In the genomic region with DNA sequence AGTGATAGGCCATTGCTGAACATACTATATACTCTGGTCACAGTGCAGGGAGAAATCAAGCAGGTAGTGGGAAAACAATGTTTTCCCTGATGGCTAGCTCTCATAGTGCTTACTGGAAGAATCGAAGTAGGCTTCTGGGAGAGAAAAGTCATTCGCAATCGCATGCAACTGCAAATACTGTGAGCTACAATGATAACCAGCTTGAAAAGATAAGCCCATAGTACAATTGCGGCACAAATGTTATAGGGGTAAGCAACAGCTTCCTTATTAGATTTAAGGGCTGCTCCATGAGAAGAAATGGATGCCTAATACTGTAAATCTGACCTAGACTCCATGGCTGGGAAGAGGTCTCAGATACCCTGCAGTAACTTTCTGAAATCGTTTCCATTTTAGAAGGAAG, we compare ENCODE assay signal across 17 mouse cellular contexts.
"Had no signal": no experiment of that assay in that cellular context is flagged by ENCODE, and none has a peak within 500 bp of the region (broad histone marks: within the 10 kb centered on the region; RNA-seq: fewer than 3 reads in every experiment).

No protein-coding gene starts in this region.

- H3K4me2 ChIP-seq: kidney, embryonic 15.5 days; lung, embryonic 15.5 days; midbrain, embryonic 13.5 days; neural tube, embryonic 13.5 days had no signal

- H3K9ac ChIP-seq: kidney, embryonic 15.5 days; lung, embryonic 15.5 days; midbrain, embryonic 13.5 days; neural tube, embryonic 13.5 days had no signal

- ATAC-seq: intestine, postnatal 0 days; midbrain, embryonic 13.5 days; midbrain, embryonic 16.5 days had no signal

- H3K4me1 ChIP-seq: kidney, embryonic 15.5 days; midbrain, embryonic 13.5 days had no signal

- DNase-seq: kidney, adult 2 months; kidney, postnatal 10 days; kidney, postnatal 36 days; layer of hippocampus, postnatal 36 days; lung, adult 18-20 months; lung, postnatal 10 days; lung, postnatal 4 days; thymus, adult 18-20 months; thymus, postnatal 36 days had no signal

- H3K4me3 ChIP-seq: kidney, embryonic 15.5 days; left cerebral cortex, adult 2 months; lung, embryonic 15.5 days; midbrain, embryonic 13.5 days; myocyte; neural tube, embryonic 13.5 days had no signal

- H3K9me3 ChIP-seq: kidney, embryonic 15.5 days; lung, embryonic 15.5 days; midbrain, embryonic 13.5 days; neural tube, embryonic 13.5 days had no signal

- H3K27me3 ChIP-seq: kidney, embryonic 15.5 days; lung, embryonic 15.5 days; midbrain, embryonic 13.5 days; neural tube, embryonic 13.5 days had no signal

- H3K36me3 ChIP-seq: lung, embryonic 15.5 days had no signal

- H3K27ac ChIP-seq: kidney, embryonic 15.5 days; left cerebral cortex, adult 2 months; lung, embryonic 15.5 days; midbrain, embryonic 13.5 days; neural tube, embryonic 13.5 days had no signal
